Mouse (Mus musculus) spleen, postnatal 10 days (tissue): ENCODE data around the gene Foxj2.

Experiments used
- DNase-seq, 2 experiments: peaks; one replicate each; pipeline ENCODE4 v3.0.0; 2021 to 2022; ENCODE audit warnings: low spot score in 2 of 2

The Foxj2 gene

DNA sequence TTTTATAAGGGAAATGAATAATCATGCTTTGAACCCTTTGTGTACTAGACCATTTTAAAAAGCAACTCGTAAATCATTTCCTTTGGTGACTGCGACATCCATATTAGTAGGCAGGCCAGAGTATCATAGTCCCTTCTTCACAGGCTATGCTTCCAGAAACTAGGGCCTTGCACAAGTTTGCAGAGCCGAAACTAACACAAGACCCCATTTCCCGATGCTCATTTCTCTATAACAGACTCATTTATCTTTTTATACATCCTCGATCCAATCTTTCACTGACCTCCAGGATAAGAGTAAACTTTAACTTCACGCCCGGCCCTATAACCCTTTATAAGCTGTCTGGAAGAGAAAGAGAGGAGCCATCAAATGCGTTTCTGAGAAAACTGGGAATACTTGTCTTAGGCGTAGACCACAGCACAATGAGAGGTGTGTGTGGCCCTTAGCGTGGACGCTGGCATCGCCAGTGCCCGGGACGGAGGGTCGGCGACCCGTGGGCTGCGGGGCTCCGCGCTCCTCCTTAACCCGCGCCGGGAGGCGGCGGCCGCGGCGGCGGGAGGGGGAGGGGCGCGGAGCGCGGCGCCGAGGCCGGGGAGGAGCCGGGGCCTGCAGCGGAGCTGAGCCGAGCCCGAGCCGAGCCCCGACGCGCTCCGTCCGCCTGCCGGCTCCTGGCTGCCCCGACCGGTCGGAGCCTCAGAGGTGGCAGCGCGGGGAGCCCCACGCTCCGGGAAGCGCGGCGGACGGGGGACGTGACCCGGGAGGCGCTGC lies at the start of gene Foxj2:
TSS of gene Foxj2 (plus strand) at position 609 of the 765 bp plus-strand sequence.
- peak in 1 of 2 experiments; percentile 79 for DNase-seq

DNA sequence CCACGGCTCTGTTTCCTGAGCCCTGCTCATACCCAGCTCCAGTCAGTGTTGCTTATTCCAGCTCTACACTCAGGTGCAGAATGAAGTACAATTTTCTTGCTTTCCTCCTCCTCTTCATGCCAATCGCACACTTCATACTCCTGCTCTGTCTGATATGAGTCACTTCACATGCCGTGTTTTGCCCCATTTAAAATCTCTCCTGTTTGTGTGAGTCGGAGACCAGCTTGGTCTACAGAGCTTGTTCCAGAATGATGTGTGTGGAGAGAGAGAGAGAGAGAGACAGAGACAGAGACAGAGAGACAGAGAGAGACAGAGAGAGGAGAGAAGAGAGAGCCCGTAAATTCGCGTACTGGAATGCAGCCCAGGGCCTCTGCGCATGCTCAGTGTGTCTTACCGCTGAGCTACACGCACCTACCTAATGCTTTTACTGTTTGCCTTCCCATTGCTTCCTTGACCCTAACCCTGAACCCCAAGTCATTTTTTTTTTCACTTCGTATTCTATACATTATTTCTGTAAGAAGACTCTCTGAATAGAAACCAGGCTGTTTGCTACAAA lies 48.9 kb upstream of the Foxj2 start:
- no peak for DNase-seq

DNA sequence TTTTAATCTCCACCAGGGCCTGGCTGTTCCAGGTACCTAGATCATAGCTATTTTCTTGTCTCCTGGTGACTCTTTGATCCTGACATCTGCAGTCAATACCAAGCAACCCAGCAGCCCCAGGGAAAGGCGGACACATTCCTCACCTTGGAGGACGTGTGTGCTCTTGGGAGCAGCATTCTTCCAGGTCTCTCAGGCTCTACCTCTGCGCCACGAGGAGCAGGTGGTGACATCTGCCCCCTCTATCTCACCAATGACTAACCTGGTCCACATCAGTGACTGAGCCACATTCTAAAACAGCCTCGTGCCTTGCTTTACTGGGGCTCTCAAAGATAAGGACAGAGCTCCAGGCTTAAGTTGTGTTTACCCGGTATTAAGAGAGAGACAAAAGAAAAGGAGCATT lies 47.0 kb upstream of the Foxj2 start:
- no peak for DNase-seq

DNA sequence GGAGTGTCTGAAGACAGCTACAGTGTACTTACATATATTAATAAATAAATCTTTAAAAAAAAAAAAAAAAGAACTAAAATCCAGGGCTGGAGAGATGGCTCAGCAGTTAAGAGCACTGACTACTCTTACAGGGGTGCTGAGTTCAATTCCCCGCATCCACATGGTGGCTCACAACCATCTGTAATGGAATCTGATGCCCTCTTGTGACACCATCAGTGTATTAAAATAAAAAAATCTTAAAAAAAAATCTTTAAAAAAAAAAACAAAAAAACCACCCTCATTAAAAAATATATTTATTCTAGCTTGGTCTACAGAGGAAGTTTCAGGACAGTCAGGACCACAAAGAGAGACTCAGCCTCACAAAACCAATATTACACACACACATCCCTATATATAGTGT lies 45.4 kb upstream of the Foxj2 start:
- DNase-seq: no peak

DNA sequence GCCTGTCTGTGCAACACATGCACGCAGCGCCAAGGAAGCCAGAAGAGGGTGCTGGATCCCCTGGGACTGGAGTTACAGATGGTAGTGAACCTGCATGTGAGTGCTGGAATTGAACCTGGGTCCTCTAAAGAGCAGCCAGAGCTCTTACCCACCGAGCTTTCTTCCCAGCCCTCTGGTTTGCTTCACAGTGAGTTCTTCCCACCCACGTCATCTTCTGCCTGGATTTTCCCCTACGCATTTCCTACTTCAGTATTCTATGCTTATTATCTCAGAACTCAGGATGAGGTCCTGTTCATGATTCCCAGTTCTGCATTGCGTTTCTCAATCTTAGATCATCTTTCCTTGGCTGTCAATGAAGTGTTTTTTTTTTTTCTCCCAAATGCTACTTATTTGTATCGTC lies 43.7 kb upstream of the Foxj2 start:
- no peak for DNase-seq

DNA sequence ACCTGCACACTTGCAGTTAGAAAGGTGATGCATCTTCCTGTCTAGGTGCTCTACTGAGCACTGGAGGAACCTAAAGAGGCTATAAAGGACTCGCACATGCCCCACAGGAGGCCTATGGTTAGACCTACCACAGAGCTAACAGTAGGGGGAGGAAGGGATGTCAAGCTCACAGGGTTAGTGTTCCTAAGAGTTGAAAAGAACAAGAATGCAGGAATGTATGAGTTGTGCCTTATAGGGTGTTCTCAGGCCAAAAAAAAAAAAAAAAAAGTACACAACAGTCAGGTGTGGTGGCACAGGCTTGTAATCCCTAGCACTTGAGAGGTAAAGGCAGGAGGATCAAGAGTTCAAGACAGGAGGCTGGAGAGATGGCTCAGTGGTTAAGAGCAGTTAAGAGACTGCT lies 39.8 kb upstream of the Foxj2 start:
- DNase-seq: no peak

DNA sequence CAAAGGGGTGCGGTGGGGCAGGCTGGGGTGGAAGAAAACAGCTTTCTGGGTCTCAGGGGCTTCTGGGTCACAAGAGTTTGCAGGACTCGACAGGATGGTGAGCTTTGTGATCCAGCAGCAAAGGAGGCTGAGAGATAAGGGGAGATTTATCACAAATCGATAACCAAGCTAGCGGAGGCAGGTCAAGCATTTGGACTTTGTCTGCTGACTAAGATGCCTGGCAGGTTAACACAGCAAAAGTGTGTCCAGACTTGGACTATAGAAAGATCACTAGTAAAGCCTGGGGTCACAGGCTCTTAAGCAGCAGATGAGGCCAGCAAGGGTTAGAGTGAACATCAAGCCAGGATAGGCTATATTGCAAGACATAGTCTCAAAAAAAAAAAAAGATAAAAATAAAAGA lies 38.5 kb upstream of the Foxj2 start:
- DNase-seq: no peak

DNA sequence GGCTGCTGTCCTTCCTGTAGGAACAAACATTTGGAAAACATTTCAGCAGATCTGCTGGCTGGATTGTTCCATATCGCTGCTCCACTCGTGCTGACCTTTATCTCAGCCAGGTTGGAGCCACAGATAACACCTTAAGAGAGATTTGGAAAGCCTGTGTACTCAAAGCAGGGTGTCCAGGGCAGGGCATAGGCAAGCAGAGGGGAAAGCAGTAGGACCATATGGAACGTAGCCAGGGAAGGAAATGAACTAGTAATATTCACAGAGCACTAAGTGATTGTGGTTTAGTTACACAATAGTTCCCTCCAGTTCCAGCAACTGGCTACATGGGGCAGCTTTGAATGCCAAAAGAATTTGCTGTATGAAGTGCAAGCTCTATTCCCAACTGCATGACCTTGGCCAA lies 37.5 kb upstream of the Foxj2 start:
- DNase-seq: no peak

DNA sequence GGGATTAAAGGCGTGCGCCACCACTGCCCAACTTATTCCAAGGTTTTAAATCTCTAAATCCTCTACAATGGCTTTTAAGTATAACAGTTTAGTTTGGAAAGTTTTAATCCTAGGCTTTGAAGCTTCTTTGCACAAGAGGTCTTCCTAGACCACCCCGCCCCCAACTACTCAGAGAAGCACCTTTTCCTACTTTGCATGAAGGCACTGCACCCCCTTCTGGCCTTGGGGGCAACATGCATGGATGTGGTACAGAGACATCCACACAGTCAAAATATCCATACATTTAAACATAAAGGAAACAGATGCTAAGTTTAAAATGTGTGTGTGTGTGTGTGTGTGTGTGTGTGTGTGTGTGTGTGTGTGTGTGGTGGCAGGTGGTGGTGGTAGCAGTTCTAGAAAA lies 34.8 kb upstream of the Foxj2 start:
- peak in 1 of 2 experiments; percentile 37 for DNase-seq

DNA sequence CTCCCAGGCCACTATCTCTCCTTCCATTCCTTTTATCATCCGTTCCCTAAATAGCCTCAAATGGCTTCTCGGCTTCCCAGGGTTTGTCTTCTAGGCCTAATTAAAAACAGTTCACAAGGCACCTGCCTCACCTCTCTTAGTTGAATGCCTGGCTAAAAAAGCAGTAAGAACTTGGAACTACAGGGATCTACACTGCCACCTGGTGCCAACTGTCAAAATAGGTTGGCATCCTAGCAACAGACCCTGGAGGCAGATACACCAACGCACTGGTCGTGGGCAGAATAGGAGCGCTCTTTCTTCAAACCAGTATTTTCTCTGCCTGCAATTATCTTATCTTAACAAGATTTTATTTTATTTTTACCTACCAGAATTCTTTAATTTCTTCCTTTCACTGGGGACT lies 33.4 kb upstream of the Foxj2 start:
- peak in 1 of 2 experiments; percentile 74 for DNase-seq

DNA sequence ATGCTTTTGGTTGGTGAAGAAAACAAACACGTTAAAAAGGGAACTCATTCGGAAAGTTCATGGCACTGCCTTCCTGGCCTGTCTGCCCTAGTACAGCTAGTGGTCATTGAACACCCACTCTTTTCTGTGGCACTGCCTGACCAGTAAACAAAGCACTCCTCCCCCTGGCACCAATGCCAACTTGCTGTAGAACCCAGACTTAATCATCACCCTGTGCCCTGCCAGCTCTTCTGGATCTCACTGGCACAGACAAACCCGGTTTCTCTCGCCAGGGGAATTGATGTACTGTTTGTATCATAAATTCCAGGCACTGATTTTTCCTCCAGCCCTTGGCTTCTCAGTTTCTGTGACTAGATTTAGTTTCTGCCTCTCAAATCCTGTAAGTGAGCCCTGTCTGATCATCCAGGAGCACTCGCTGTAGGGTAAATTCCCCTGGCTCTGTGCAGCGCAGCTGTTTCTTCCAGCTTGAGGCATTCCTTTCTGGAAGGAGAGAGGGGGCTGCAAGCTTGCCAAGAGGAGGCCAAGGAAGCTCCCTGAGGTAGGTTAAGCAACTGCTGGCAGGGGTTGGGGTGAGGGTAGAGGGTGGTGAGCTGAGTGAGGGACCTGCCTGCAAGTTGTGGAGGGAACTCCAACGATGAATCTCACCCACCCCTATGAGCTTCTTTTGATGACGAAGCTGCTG lies 24.3 kb upstream of the Foxj2 start:
- DNase-seq: no peak

DNA sequence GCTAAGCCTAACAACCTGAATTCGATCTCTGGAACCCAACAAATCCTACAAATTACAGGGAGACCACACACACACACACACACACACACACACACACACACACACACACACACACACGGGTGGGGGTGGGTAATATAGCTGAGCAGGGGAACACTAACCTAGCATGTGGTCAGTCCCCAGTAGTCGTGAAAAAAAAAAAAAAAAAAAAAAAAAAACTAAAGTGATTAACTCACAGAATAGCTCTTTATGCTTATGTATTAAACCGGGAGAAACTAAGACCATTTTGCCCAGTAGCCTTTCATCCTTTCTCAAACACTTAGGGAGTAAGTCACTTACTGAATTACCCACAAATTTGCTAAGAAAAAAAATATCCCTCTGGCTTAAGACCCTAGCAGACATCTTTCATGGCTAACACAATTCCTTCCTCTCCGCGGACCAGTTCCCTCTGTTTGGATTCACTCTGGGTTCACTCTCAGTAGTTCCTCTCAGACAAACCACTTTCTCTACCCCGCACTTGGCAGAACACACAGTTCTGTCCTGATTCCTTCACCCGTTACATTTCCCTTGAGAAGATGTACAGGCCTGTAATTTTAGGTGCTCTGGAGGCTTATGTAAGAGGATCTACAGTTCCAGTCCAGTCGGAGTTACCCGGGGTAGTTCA lies 18.9 kb upstream of the Foxj2 start:
- no peak for DNase-seq

DNA sequence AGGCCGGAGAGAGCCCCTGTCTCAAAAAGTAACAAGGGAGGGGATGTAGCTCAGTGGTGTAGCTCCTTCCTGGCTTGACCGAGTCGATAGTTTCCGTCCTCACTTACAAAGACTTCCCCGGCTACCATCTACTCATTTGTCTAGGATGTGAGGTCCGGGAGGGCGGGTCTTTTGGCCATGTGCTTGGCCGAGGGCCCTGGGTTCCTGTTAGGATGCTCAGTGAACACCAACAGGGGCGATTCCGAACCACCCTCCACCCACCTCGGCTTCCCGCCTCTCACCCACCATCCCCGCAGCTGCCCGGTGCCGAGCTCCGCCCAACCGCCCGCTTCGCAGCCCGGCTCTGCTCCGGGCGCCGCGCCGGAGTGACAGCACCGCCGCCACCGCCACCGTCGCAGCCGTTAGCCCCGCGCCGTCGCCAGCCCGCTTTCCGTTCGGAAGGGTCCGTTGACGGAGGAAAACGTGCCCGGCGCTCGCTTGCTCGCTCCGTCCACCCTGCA lies 18.4 kb upstream of the Foxj2 start, which contains the start of gene Slc2a3:
TSS of gene Slc2a3 (minus strand) at position 340 of the 500 bp plus-strand sequence.
- DNase-seq: peak; percentile 72 to 77

DNA sequence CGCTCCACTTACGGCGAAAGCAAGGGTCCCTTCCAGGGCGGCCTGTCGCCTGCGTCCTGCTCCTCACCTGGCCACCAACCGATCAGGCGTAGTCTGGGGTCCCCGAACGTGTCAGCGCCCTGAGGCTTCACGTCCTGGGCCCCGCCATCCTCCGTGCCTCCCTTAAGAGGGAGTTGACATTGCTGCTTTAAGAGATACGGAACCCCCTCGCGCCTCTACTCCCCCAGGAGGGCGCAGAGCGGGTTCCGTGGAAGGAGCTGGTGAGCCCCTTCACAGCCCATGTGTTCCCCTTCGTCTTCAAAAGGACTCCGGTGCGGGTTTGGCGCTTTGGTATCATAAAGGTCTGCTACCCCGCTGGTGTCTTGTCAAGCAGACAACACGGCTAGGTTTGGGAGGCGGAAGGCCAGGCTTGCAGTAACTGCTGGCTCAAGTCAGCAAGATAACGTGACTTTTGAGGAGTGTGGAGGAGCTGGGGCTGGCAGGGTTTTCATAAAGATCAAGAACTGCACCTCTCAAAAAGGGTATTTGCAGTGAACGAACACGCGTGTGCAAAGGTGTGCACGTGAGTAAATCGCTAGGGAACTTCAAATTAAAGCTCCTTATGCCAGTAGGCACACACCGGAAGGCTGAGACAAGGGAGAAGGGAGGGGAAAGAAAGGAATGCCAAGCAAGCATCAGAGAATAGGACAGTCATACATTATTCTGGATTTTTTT lies 17.8 kb upstream of the Foxj2 start:
- DNase-seq: peak; percentile 63 to 76

DNA sequence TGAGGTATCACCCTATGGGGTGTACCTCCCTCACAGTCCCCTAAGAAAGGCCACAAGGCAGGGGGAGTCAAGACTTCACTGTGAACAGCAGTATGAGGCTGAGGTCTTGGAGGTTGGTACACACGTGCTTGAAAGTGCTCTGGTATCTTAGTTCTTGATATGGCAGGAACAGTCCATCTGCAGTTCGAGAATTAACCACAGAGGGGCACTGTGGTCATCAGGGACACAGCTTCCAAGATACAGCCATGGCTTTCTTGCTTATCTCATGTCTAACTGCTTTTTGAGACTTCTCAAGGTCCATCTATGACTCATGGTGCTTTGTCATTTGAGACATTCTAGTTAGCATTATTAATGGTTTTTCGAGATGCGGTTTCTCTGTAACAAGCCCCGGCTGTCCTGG lies 15.3 kb upstream of the Foxj2 start:
- peak; percentile 88 to 93 for DNase-seq

DNA sequence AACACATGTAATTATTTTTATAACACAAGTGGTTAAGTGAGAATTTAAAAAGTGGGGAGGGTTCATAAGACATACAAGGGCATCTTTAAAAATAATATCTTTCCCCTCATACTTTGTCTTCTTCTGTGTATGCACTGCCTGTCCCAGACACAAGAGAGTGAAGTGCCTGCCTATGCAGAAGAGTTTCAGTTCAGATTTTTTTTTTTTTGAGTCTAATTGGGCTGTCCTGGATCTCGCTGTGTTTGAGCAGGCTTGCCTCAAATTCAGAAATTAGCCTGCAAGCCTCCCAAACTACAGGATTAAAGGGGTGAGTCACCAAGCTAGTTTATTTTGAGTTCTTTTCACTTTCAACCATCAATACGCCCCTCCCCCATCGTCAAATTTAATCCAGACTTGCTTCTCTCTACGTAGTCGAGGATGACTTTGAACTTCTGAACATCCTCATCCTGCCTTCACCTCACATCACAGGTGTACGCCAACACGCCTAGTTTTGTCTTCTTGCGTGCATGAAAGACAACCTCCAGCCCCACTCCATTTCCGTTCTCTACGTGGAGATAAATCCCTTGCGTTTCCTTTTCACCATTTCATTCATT lies 9.6 kb upstream of the Foxj2 start:
- DNase-seq: peak in 1 of 2 experiments; percentile 53

DNA sequence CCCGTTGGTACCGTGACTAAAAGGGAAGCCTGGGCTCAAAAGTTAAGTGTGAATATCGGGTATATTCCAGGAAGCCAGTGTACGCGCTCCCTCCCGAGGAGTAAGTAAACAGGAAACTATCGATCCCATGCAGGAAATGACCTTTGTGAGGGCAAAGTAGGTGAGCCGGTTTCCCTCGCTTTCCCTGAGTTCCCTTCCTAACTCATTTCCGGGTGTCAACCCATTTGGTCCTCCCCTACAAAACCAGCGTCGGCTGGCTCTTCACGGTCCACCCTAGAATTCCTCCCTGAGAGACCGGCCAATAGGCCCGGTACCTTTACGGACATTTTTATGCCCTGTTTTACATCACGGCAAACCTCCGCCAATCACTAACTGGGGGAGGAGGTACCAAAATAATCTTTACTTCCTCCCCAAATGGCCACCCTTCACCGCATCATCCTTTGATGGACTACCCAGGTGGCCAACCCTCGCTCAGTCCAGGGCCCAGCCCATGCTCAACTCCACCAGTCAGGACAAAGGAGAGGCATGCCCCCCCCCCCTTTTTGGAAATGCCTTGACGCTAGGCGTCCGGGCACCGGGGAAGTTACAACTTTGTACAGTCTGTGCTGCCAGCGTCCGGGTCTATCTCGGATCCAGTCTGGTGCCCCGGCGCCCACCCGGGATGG lies 9.0 kb upstream of the Foxj2 start:
- peak; percentile 89 to 96 for DNase-seq

DNA sequence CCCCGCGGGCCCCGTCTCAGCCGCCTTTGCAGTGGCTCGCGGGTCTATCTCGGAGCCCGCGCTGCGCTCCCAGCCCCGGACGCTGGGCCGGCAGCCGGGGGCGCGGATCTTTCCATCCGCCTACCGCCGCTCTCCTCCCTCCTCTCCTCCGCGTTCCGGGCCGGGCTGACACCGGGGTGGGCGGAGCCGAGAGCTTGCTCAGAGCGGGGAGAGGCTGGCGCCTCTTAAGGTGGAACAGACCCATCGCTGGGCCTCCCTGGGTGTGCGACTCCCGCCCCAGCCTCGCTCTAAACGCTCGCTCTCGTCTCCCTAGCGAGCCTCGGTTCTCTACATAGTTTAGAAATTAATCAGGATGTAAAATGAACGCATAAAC lies 8.4 kb upstream of the Foxj2 start:
- DNase-seq: peak in 1 of 2 experiments; percentile 95

DNA sequence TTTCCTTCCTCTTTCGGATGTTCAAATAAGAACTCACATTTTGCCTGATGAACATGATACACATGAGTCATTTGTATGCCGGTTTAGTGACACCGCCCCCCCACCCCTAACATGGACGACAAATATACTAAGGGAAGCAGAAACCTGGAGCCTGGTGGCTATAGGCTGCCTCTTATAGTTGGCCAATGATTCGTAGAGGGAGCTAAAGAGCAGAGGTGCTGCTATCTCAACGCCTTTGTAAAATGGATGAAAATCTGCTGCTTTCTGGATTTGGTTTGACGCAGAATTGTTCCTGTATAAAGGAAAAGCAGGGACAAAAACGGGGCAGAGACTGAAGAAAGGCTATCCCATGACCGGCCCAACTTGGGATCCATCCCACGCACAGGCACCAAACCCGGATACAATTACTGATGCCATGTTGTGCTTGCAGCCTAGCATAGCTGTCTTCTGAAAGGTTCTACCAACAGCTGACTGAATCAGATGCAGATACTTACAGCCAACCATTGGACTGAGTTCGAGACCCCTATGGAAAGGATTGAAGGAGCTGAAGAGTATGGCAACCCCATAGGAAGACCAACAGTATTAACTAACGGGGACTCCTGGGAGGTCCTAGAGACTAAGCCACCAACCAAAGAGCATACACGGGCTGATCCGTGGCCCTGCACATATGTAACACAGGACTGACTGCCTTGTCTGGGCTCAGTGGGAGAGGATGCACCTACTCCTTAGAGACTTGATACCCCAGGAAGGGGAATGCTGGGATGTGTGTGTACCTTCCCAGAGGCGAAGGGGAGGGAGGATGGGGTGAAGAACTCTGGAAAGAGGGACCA lies 7.7 kb upstream of the Foxj2 start:
- peak; percentile 36 to 71 for DNase-seq

DNA sequence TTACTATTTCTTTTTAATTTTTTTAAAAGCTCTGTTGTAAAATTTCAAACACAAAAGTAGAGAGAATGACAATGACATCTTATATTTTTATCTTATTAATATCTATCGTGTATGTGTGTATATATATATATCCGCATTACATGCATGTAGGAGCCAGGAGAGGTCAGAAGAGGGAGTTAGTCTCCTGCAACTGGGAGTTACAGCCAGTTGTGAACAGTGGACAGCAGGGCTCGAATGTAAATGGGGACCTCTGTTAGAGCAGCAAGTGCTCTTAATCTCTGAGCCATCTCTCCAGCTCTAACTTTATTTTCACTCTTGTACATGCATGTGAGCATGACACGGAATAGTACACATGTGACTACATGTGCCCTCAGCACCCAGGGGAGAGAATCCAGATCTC lies 7.0 kb upstream of the Foxj2 start:
- DNase-seq: no peak
